In genomic region chr17:21617352-21617751, GRCm38 (mm10) we compare ENCODE assay signal across 14 mouse cellular contexts. TPM values are rescaled to one million over a fixed set of nuclear protein-coding genes. Genes with fewer than 3 reads are reported as not detected.
DNase-seq lines count a peak whose midpoint lies in the region; ATAC-seq lines count a peak whose summit lies in the region.
"Had no signal": no experiment of that assay in that cellular context is flagged by ENCODE, and none has a peak within 500 bp of the region (broad histone marks: within the 10 kb centered on the region; RNA-seq: fewer than 3 reads in every experiment).

No protein-coding gene starts in this region.

- DNase-seq in heart, adult 9 months (ENCODE audit: low spot score in 2 of 2) = no peak
- DNase-seq in CD4-positive, CD25-positive, alpha-beta regulatory T cell, adult 2 months (ENCODE audit: low read depth, low spot score) = peak; percentile 46
- no peak for DNase-seq in testis, postnatal 14 days (ENCODE audit: low spot score)
- DNase-seq in spleen, postnatal 36 days (ENCODE audit: low spot score in 2 of 2) = no peak
- DNase-seq in layer of hippocampus, postnatal 10 days (ENCODE audit: low spot score in 2 of 2) = no peak
- DNase-seq: adrenal gland, postnatal 10 days; cerebellum, postnatal 14 days; heart, adult 11 months; layer of hippocampus, adult 9-11 months; lung, postnatal 36 days had no signal

- H3K9me3 ChIP-seq in heart, embryonic 14.5 days (ENCODE audit: control insufficient read depth, low read length) = no peaks in the 10 kb centered on the region
- no peaks in the 10 kb centered on the region for H3K9me3 ChIP-seq in embryonic facial prominence, embryonic 12.5 days

- H3K4me1 ChIP-seq in heart, embryonic 14.5 days (ENCODE audit: control insufficient read depth in 2 of 2, insufficient read depth in 2 of 2, low read length in 2 of 2) = no peaks in the 10 kb centered on the region
- H3K4me1 ChIP-seq in embryonic facial prominence, embryonic 12.5 days = no peaks in the 10 kb centered on the region
- H3K4me1 ChIP-seq: forebrain, embryonic 10.5 days had no signal

- ATAC-seq in heart, embryonic 14.5 days (ENCODE audit: insufficient number of reproducible peaks, insufficient read depth, low FRiP score, low read depth) = no peak
- no peak for ATAC-seq in embryonic facial prominence, embryonic 12.5 days (ENCODE audit: insufficient number of reproducible peaks, insufficient read depth, low FRiP score, low TSS enrichment)
- peak; percentile 68 for ATAC-seq in megakaryocyte, adult 5-6 weeks (ENCODE audit: poor library complexity, severe bottlenecking)

- 9% methylated on average over 9 of the region's 9 CpGs for WGBS in heart, embryonic 14.5 days
- WGBS in embryonic facial prominence, embryonic 12.5 days = 10% methylated on average over 9 of the region's 9 CpGs

- no peak overlapping the region for H3K4me3 ChIP-seq in heart, embryonic 14.5 days (ENCODE audit: control insufficient read depth in 1 of 2, insufficient read depth in 1 of 2, low read depth in 1 of 2, low read length in 2 of 2)
- no peak overlapping the region for H3K4me3 ChIP-seq in embryonic facial prominence, embryonic 12.5 days
- H3K4me3 ChIP-seq: forebrain, embryonic 10.5 days had no signal

- no peak overlapping the region for H3K9ac ChIP-seq in heart, embryonic 14.5 days (ENCODE audit: low read length)
- H3K9ac ChIP-seq in embryonic facial prominence, embryonic 12.5 days = no peak overlapping the region

- H3K27ac ChIP-seq in heart, embryonic 14.5 days (replicated peaks in 1 of 2; ENCODE audit: control insufficient read depth in 1 of 2, insufficient read depth in 1 of 2, low read depth in 2 of 2, low read length in 2 of 2) = no peak overlapping the region
- no peak overlapping the region for H3K27ac ChIP-seq in embryonic facial prominence, embryonic 12.5 days
- H3K27ac ChIP-seq: forebrain, embryonic 10.5 days had no signal

- H3K27me3 ChIP-seq in heart, embryonic 14.5 days (ENCODE audit: control insufficient read depth, insufficient read depth, low read length) = no peaks in the 10 kb centered on the region
- no peaks in the 10 kb centered on the region for H3K27me3 ChIP-seq in embryonic facial prominence, embryonic 12.5 days

- H3K4me2 ChIP-seq in heart, embryonic 14.5 days (ENCODE audit: low read length) = peak overlapping the region; percentile 47
- peak overlapping the region; percentile 24 for H3K4me2 ChIP-seq in embryonic facial prominence, embryonic 12.5 days (replicated peaks)

- no peaks in the 10 kb centered on the region for H3K36me3 ChIP-seq in heart, embryonic 14.5 days (ENCODE audit: control insufficient read depth, insufficient read depth, low read length)
- no peaks in the 10 kb centered on the region for H3K36me3 ChIP-seq in embryonic facial prominence, embryonic 12.5 days
- H3K36me3 ChIP-seq: forebrain, embryonic 10.5 days had no signal

RNA-seq across cellular contexts. Expression of gene Zfp983, which starts 33.1 kb away (rescaled TPM):
- 2.7 and 4.1 TPM in 2 replicates for polyA plus RNA-seq in heart, embryonic 14.5 days (2014; fragmentation: Nextera tagmentation; extraction: Ambion mirVana)
- 5.5 and 6.7 TPM in 2 replicates for polyA plus RNA-seq in embryonic facial prominence, embryonic 12.5 days (2016; fragmentation: Nextera tagmentation; extraction: Ambion mirVana)
- 9.4 and 10.8 TPM in 2 replicates for total RNA-seq in megakaryocyte, adult 5-6 weeks (2015)
- 4.6 and 6.5 TPM in 2 replicates for total RNA-seq in megakaryocyte, adult 5-6 weeks (2017)
- 10 to 100 TPM in 1 of 2 experiments, 1 to 10 TPM in 1; 9.9 to 10.1 TPM for total RNA-seq in layer of hippocampus, postnatal 10 days (2021)

RNA-seq across cellular contexts. Expression of gene Zfp948, which starts 50.5 kb away (rescaled TPM):
- polyA plus RNA-seq in heart, embryonic 14.5 days (2014; fragmentation: Nextera tagmentation; extraction: Ambion mirVana) = 14.7 and 14.8 TPM in 2 replicates
- 13.8 and 14.7 TPM in 2 replicates for polyA plus RNA-seq in embryonic facial prominence, embryonic 12.5 days (2016; fragmentation: Nextera tagmentation; extraction: Ambion mirVana)
- total RNA-seq in megakaryocyte, adult 5-6 weeks (2015) = 2.0 and 3.4 TPM in 2 replicates
- 1.8 and 3.0 TPM in 2 replicates for total RNA-seq in megakaryocyte, adult 5-6 weeks (2017)
- 10 to 100 TPM; 15.5 to 17.6 TPM for total RNA-seq in layer of hippocampus, postnatal 10 days (2021)
